Mouse (Mus musculus) ZHBTc4 (cell line): ENCODE results near the gene Ate1.

Source experiments
- DNase-seq: peaks from one replicate; pipeline ENCODE4 v3.0.0-alpha.2; 2011; ENCODE audit warnings: low read depth, low spot score

The Ate1 gene

GRCm38 (mm10) chr7:130520049-130520425 is at the start of gene Ate1:
Gene Ate1, minus strand, starts transcription at chr7:130520369.
- DNase-seq: peak; percentile 37

DNA sequence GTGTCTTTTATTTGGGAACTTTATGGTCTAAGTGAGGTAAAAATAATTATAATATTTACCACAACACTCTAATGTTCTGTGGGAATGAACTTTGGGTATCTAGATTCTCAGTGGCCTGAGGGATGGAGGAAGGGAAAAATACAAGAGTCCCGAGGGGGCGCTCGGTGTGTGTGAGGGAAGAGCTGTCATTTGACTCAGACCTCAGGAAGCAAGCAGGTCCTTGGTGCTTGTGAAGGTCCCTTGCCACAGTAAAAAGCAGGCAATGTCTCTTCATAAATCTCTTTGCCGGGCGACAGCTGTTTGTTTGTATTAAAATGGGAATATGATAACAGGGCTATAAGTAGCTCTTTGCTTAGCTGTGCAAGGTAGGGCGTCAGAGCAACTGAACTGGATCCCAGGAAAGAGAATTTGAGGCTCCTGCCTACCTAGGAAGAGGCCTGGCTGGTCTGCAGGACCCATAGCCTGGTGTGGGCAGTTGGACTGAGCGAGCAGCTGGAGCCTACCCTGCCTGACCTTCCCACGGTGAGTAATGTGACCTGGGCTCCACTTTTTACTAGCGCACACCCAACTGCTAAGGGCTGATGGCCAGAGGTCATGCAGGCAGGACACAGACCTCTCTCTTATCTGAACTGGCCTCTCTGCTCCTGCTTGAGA is 48.7 kb upstream of the Ate1 start:
- no peak for DNase-seq

GRCm38 (mm10) chr7:130564596-130564995 is 44.4 kb upstream of the Ate1 start:
- DNase-seq: no peak

- DNase-seq: no peak
These were observed 43.7 kb upstream of the Ate1 start for GRCm38 (mm10) chr7:130563880-130564279.

DNA sequence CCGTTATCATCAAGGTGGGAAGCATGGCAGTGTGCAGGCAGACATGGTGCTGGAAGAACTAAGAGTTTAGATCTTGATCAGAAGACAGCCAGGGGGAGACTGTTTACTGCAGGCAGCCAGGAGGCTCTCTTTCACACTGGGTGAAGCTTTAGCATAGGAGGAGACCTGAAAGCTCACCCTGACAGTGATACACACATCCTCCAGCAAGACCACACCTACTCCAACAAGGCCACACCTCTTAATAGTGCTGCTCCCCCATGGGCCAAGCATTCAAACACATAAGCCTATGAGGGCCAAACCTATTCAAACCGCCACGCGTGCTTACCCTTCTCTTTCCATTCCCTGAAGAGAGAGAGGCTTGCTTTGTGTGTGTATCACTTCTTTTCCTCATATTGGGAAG is 43.1 kb upstream of the Ate1 start:
- DNase-seq: no peak

- no peak for DNase-seq
These were observed 40.8 kb upstream of the Ate1 start for GRCm38 (mm10) chr7:130560933-130561332.

DNA sequence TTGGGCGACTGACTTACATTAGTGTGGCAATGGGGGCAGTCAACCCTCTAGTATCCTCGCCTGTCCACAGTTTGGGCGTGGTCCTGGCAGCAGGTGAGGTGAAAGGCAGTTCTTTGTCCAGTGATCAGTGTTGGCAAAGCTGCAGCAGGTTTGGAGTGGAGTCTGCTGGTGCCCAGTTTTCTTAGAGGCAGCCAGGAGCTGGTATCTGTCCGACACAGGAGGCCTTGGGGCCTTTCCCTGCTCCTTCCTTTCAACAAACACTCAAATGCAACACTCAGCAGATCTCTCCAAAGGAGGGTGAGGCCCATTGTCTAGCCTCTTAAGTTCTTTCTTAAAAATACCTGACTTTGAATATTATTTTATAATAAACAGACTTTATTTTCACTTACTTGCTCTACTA is 38.4 kb upstream of the Ate1 start:
- DNase-seq: no peak

DNA sequence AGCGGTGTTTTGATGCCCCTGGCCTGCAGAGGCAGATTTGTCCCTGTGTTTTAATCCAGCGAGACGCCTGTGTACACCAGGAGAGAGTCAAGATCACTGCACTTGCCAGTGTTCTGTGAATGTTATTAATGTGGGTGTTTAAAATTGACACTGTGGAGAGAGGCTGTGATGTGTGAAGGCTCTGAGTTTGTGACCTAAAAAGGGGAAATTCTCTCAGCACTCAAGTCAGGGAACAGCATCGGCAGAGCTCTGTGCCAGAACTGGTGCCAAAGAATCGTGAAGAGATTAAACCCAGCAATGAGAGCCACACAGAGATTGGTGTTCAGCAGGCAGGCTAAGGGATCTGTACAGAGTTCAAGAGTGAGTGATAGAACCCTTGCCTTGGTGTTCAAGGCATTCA is 35.4 kb upstream of the Ate1 start:
- DNase-seq: no peak

GRCm38 (mm10) chr7:130553321-130553720 is 33.2 kb upstream of the Ate1 start:
- no peak for DNase-seq

DNA sequence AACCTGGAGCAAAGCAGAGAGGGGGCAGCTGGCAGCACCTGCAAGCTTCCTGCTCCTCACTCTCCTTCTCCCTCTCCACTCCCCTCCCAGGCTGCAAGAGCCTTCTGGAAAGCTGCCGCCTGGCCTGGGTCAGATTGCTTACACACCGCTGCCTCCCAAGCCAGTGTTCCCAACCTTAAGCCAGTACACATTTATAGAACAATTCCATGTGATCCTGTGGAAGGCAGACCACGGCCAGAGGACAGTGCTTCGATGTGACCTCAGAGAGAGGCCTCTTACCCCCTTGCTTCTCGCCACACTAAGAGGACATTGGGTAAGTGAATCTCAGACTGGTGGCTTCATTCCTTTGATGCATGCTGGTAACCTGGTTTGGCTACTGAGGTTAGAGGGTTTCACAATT is 32.6 kb upstream of the Ate1 start:
- DNase-seq: no peak

DNA sequence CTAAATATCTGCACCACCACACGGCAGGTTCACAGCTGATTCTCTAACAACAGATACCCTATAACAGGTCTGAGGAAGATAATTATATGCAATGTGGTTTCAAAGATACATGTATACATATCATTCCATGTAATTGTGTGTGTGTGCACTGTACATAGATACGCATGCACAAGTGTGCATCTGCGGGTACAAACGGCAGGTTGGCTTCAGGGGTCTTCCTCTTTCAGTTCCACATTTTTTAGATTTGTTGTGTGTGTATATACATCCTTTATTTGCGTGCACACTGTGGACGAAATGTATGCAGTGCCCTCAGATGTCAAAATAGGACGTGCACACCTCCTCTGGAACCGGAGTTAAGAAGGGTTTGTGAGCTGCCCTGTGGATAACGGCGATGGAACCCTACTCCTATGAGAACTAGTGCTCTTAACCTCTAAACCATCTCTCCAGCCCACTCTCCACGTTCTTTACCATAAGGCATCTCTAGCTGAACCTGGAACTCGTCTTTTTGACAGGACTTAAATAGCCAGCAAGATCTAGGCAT is 27.5 kb upstream of the Ate1 start:
- DNase-seq: no peak

DNA sequence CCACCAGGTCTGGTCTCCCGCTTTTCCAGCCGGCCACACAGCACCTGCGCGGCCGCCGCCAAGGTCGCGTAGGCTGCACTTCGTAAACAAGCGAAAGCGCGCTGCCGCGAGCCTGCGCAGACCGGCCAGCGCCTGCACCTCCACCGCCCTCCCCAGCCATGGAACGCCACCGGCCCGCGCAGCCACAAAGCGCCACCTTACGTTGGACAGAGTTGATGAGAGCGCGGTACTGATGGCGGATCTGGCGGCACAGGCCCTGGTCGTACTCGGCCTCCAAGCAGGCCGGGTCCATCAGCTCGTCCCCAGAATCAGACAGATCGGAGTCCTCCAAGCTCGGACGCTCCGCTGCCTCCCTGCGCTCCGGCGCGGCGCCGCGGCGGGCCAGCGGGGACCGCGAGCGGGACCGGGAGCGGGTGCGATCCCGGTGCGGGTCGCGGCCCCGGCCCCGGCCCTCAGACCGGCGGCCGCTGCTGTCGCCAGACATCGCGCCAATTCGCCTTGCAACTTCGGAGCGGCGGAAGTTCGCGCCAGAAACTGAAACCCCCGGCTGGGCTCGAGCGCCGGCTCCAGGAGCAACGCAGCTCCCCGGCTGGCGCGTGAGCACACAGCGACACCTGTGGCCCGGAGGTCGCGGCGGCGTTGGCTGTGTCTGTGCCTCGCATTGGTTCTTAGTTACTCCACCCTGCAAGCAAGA is 26.8 kb upstream of the Ate1 start:
- peak; percentile 98 for DNase-seq

DNA sequence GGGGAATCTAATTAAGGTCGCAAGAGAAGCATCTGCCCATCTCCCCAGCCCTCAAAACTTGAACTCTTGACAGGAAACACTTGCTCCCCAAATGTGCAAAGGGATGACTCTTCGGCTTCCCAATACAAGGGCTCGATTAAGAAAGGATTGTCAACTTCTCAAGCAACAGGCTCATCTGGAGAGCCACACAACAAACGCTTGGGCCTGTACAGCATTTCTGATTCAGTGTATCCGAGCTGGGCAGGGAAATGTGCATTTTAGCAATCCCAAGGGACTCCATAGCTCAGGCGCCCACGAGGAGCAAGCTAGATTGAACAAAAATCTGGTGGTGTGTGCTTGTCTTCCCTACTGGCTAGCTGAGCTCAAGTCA is 26.2 kb upstream of the Ate1 start:
- DNase-seq: no peak

DNA sequence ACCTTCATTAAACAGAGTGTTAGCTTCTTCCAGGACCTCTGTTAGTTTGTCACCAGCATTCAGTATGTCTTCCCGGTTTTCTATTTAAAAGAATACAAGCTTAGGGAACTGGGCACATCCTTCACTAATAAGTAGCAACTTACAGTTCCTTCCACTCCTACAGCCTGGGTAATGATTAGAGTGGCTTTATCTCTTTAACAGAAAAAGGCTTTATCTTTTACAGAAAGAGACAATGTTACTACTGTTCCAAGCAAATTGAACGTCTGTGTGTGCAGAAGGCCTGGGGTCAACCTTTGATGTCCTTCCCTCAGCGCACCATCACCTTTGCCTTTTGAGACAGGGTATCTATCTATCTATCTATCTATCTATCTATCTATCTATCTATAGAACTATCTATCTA is 25.7 kb upstream of the Ate1 start:
- no peak for DNase-seq

DNA sequence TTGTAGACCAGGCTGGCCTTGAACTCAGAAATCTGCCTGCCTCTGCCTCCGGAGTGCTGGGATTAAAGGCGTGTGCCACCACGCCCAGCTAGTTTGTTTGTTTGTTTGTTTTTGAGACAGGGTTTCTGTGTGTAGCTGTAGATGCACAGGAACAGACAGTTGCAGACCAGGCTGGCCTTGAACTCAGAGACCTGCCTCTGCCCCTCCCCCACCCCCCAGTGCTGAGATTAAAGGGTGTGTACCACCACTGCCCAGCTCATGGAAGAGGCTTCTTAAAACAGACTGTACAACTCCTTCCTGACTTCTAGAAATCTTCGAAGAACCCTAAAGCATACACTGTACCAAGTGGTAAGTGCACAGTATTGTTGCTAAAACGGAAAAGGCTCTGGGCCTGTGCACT is 25.2 kb upstream of the Ate1 start:
- DNase-seq: peak; percentile 61

DNA sequence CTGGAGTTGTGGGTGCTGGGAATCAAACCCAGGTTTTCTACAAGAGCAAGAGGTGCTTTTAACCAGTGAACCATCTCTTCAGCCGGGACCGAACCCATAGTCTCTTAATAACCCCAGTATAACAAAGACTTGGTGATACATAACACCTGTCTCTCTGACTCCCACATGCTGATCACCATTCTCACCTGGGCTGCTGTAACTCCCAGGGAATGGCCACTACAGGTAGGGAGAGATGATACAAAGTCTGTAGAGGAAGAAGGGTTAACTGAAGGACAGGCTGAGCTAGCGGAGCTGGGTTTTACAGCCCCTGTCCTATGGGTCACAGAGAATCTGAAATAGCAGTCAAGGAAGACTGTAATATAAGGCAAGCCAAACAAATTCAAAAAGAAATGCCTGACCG is 23.0 kb upstream of the Ate1 start:
- no peak for DNase-seq

GRCm38 (mm10) chr7:130540176-130540575 is 20.0 kb upstream of the Ate1 start:
- no peak for DNase-seq

GRCm38 (mm10) chr7:130537068-130537467 is 16.9 kb upstream of the Ate1 start:
- DNase-seq: no peak

GRCm38 (mm10) chr7:130535174-130535573 is 15.0 kb upstream of the Ate1 start:
- DNase-seq: no peak

DNA sequence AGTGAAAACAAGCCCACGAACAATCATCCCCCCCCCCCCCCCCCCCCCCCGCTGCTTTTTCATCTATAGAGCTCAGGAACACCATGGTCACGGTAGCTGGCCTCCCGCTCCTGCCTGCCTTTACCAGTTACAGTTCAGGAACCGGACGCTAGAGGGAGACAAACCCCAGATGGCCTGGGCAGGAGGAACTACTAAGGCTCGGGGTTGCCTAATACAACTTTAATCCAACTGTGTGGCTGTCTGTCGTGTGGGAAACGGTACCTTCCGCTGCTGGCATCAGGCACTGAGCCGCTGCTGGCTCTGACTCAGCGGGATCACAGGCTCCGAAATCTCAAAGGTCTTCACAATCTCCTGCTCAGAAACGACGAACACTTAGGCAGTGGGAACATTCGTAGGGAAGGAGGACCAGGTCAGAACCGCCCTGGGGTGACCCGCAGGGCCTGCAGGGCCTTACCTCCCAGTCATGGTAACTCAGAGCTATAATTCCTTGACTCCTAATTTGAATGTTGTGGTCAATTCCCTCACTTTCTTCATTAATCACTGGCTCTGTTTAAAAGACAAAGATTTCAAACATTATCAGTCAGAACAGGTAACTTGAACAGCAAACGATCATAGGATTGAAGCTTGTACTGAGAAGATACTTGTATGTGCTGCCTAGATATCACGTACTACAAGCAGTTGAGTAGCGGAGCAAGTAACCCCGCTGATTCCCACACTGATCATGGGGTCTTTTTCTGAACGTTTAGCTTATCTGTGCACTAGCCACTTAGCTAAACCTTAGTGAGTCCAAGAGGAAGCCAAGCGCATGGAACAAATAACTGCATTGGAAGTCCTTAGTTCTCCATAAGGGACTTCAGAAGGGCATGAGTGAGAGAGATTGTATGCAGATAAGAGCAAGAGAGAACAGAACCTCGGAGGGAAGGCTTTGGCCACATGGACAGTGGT is 13.4 kb upstream of the Ate1 start:
- DNase-seq: peak; percentile 91

GRCm38 (mm10) chr7:130531138-130531537 is 11.0 kb upstream of the Ate1 start:
- DNase-seq: peak; percentile 46

GRCm38 (mm10) chr7:130527306-130527705 is 7.1 kb upstream of the Ate1 start:
- no peak for DNase-seq
